Mouse (Mus musculus): Measurements from ENCODE around the gene Slc1a2. TPM values are rescaled to one million over a fixed set of nuclear protein-coding genes. Genes with fewer than 3 reads are reported as not detected.

The Slc1a2 gene
- polyA plus RNA-seq, 1 experiment = not detected

GRCm38 (mm10) chr2:102804109-102804508, 145.7 kb downstream of the Slc1a2 start:
- no peak overlapping the region for H3ac ChIP-seq (ENCODE audit: control insufficient read depth, insufficient read length, low read depth)
- H3K27me3 ChIP-seq (ENCODE audit: control insufficient read depth, insufficient read depth, insufficient read length) = no peaks in the 10 kb centered on the region
- no peak overlapping the region for H3K4me3 ChIP-seq (ENCODE audit: insufficient read depth, poor library complexity, severe bottlenecking)
- no peaks in the 10 kb centered on the region for H3K36me3 ChIP-seq (ENCODE audit: control insufficient read depth, insufficient read depth)
- no peaks in the 10 kb centered on the region for H3K79me2 ChIP-seq (ENCODE audit: control insufficient read depth, insufficient read depth)
- H3K79me3 ChIP-seq (ENCODE audit: low read depth) = no peaks in the 10 kb centered on the region
- TF ChIP-seq FOSL1 (IDR thresholded peaks at IDR 0.05; ENCODE audit: insufficient read depth, low read length, poor library complexity, severe bottlenecking) (no peak), USF1 (IDR thresholded peaks at IDR 0.05; ENCODE audit: low read depth) (no peak), MAX (IDR thresholded peaks at IDR 0.05) (no peak), MYOD1 (IDR thresholded peaks at IDR 0.05; ENCODE audit: control insufficient read depth, insufficient read length, low read depth) (no peak), CTCF (IDR thresholded peaks at IDR 0.05; ENCODE audit: control insufficient read depth, insufficient read depth, insufficient read length) (no peak), MYOG (IDR thresholded peaks at IDR 0.05; ENCODE audit: control insufficient read depth, extremely low read depth, insufficient read length) (no peak), CEBPB (IDR thresholded peaks at IDR 0.05; ENCODE audit: low read depth) (no peak)

DNA sequence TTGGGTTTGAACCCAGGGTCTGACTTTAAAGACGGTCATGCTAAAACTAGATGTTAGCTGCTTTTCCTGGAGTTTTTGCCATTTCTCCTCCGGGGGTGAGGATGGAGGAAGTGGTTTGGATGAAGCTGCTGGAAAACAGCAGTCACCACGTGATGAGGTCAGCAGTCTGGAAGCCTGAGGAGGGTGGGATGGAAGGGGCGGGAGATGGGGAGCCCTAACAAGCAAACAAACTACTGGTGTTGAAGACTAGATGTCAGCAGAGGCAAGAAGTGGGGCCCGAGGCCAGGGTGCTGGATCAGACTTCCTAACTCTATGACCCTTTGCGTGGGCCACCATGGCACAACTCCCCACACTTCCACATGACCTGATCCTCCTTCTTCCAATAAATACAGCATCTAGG, 146.8 kb downstream of the Slc1a2 start:
- Histone ChIP-seq H3K27me3 (ENCODE audit: control insufficient read depth, insufficient read depth, insufficient read length) (no peaks in the 10 kb centered on the region), H3K79me3 (ENCODE audit: low read depth) (no peaks in the 10 kb centered on the region), H3K79me2 (ENCODE audit: control insufficient read depth, insufficient read depth) (no peaks in the 10 kb centered on the region), H3ac (ENCODE audit: control insufficient read depth, insufficient read length, low read depth) (no peak overlapping the region), H3K4me3 (ENCODE audit: insufficient read depth, poor library complexity, severe bottlenecking) (no peak overlapping the region), H3K36me3 (ENCODE audit: control insufficient read depth, insufficient read depth) (peaks cover 4% of the 10 kb centered on the region)
- TF ChIP-seq FOSL1 (IDR thresholded peaks at IDR 0.05; ENCODE audit: insufficient read depth, low read length, poor library complexity, severe bottlenecking) (no peak), USF1 (IDR thresholded peaks at IDR 0.05; ENCODE audit: low read depth) (peak; percentile 66)

DNA sequence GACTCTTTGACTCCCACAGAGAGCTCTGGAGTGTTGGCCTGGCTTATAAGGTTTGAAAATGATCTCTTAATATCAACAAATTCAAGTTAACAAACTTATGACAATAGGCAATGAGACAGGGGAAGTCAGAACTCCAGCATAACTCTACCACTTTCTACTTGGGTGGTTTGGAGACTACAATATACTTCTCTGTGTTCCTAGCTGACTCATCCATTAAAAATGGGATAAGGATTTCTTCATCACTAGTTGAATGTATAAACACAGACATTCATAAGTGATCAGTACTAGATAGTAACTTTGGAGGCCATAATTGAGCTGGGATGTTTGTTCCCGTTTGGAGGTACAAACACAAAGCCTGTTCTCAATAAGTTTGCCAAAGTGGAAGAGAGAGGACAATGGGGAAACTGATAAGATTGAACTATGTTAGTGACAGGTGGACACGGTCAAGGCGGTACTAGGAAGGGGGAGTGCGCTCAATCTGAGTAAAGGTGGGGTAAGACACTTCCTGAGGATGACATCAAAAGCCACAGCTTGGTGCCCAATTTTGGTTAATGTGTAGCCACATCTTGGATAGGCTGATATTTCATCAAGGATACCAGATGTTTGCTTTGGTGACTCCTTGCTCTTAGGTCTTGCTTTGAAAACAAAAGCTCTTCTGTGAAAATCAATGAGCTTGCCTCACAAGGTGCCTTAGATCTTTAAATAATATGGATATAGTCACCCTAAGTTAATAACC, 147.5 kb downstream of the Slc1a2 start:
- Histone ChIP-seq H3K36me3 (ENCODE audit: control insufficient read depth, insufficient read depth) (peaks cover 11% of the 10 kb centered on the region), H3K4me3 (ENCODE audit: insufficient read depth, poor library complexity, severe bottlenecking) (no peak overlapping the region), H3K27me3 (ENCODE audit: control insufficient read depth, insufficient read depth, insufficient read length) (no peaks in the 10 kb centered on the region), H3K79me3 (ENCODE audit: low read depth) (no peaks in the 10 kb centered on the region), H3ac (ENCODE audit: control insufficient read depth, insufficient read length, low read depth) (no peak overlapping the region), H3K79me2 (ENCODE audit: control insufficient read depth, insufficient read depth) (no peaks in the 10 kb centered on the region)
- TF ChIP-seq CEBPB (IDR thresholded peaks at IDR 0.05; ENCODE audit: low read depth) (peak; percentile 61), MYOG (IDR thresholded peaks at IDR 0.05; ENCODE audit: control insufficient read depth, extremely low read depth, insufficient read length) (no peak)

DNA sequence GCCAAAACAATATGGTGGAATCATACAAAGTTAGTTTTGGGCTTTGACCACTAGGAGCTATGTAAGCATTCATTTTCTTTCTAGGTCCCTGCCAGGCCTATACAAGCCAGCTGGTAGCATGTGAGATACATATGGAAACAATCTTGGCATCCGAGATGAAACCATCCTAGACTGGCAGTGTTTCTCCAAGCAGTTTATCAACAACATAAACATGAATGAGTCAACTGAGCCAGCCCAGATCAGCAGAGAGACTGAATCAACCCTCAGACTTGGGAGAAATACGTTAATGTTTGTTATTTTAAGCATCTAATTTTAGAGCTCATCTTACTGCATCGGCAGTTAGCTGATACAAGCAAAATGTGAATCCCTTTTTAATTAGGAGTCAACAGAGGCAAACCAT, 149.2 kb downstream of the Slc1a2 start:
- Histone ChIP-seq H3K79me2 (ENCODE audit: control insufficient read depth, insufficient read depth) (no peaks in the 10 kb centered on the region), H3K4me3 (ENCODE audit: insufficient read depth, poor library complexity, severe bottlenecking) (no peak overlapping the region), H3K79me3 (ENCODE audit: low read depth) (no peaks in the 10 kb centered on the region), H3K36me3 (ENCODE audit: control insufficient read depth, insufficient read depth) (peaks cover 28% of the 10 kb centered on the region), H3ac (ENCODE audit: control insufficient read depth, insufficient read length, low read depth) (no peak overlapping the region), H3K27me3 (ENCODE audit: control insufficient read depth, insufficient read depth, insufficient read length) (no peaks in the 10 kb centered on the region)
- TF ChIP-seq FOSL1 (IDR thresholded peaks at IDR 0.05; ENCODE audit: insufficient read depth, low read length, poor library complexity, severe bottlenecking) (no peak), CTCF (IDR thresholded peaks at IDR 0.05; ENCODE audit: control insufficient read depth, insufficient read depth, insufficient read length) (no peak), MAX (IDR thresholded peaks at IDR 0.05) (no peak), USF1 (IDR thresholded peaks at IDR 0.05; ENCODE audit: low read depth) (no peak), MYOD1 (IDR thresholded peaks at IDR 0.05; ENCODE audit: control insufficient read depth, insufficient read length, low read depth) (no peak), CEBPB (IDR thresholded peaks at IDR 0.05; ENCODE audit: low read depth) (no peak), MYOG (IDR thresholded peaks at IDR 0.05; ENCODE audit: control insufficient read depth, extremely low read depth, insufficient read length) (no peak)

- no peak for TF ChIP-seq USF1 (IDR thresholded peaks at IDR 0.05; ENCODE audit: low read depth)
- no peak for TF ChIP-seq MYOG (IDR thresholded peaks at IDR 0.05; ENCODE audit: control insufficient read depth, extremely low read depth, insufficient read length)
- no peak for TF ChIP-seq CTCF (IDR thresholded peaks at IDR 0.05; ENCODE audit: control insufficient read depth, insufficient read depth, insufficient read length)
- no peak for TF ChIP-seq CEBPB (IDR thresholded peaks at IDR 0.05; ENCODE audit: low read depth)
- TF ChIP-seq MYOD1 (IDR thresholded peaks at IDR 0.05; ENCODE audit: control insufficient read depth, insufficient read length, low read depth) = no peak
- TF ChIP-seq FOSL1 (IDR thresholded peaks at IDR 0.05; ENCODE audit: insufficient read depth, low read length, poor library complexity, severe bottlenecking) = no peak
- no peak for TF ChIP-seq MAX (IDR thresholded peaks at IDR 0.05)
- Histone ChIP-seq H3K36me3 (ENCODE audit: control insufficient read depth, insufficient read depth) (peaks cover 45% of the 10 kb centered on the region), H3K79me2 (ENCODE audit: control insufficient read depth, insufficient read depth) (no peaks in the 10 kb centered on the region), H3ac (ENCODE audit: control insufficient read depth, insufficient read length, low read depth) (no peak overlapping the region), H3K79me3 (ENCODE audit: low read depth) (no peaks in the 10 kb centered on the region), H3K4me3 (ENCODE audit: insufficient read depth, poor library complexity, severe bottlenecking) (no peak overlapping the region), H3K27me3 (ENCODE audit: control insufficient read depth, insufficient read depth, insufficient read length) (no peaks in the 10 kb centered on the region)
These were observed 151.0 kb downstream of the Slc1a2 start for GRCm38 (mm10) chr2:102809436-102809835.

DNA sequence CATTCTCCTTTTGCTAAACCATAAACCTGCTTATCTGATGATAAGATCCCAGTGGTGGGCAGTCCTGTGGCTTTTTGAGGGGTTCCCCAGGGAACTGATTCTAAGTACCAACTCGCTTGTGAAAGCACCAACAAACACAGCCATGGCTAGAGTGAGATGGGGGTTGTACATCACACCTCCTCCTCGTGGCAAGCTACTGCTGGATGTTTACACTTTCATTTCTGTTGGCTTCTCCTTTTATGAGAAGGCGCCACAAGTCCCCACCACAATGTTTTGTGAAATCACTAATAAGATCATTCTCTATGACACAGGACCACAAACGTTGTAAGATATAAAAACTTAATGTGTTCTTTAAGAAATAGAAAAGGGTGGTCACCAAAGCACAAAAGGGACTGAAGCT, 154.3 kb downstream of the Slc1a2 start:
- Histone ChIP-seq H3ac (ENCODE audit: control insufficient read depth, insufficient read length, low read depth) (no peak overlapping the region), H3K4me3 (ENCODE audit: insufficient read depth, poor library complexity, severe bottlenecking) (no peak overlapping the region), H3K79me3 (ENCODE audit: low read depth) (no peaks in the 10 kb centered on the region), H3K36me3 (ENCODE audit: control insufficient read depth, insufficient read depth) (peaks cover 77% of the 10 kb centered on the region), H3K79me2 (ENCODE audit: control insufficient read depth, insufficient read depth) (no peaks in the 10 kb centered on the region), H3K27me3 (ENCODE audit: control insufficient read depth, insufficient read depth, insufficient read length) (no peaks in the 10 kb centered on the region)
- no peak for TF ChIP-seq CEBPB (IDR thresholded peaks at IDR 0.05; ENCODE audit: low read depth)
